8 mouse cellular contexts compared by ENCODE assay signal in genomic region chr16:91962894-91963555, GRCm38 (mm10).
A peak's percentile ranks its signal among the peaks of the same experiment; 100 is the strongest.
DNase-seq lines count a peak whose midpoint lies in the region; ATAC-seq and TF ChIP-seq lines count a peak whose summit lies in the region.

No protein-coding gene starts in this region.

- intact Hi-C loops in left cerebral cortex, postnatal 4 days (cut with DNase I) = no loop called here
- intact Hi-C loops in gastrocnemius, postnatal 14 days (cut with DNase I; ENCODE audit: low total_unique reads) = no loop called here

- peak overlapping the region; percentile 42 for H3K4me2 ChIP-seq in hindbrain, postnatal 0 days (ENCODE audit: low read depth, low read length)

- peak; percentile 96 for ATAC-seq in hindbrain, postnatal 0 days

- no peaks in the 10 kb centered on the region for H3K36me3 ChIP-seq in hindbrain, postnatal 0 days (ENCODE audit: insufficient read depth, low read length)

- no peaks in the 10 kb centered on the region for H3K27me3 ChIP-seq in hindbrain, postnatal 0 days (ENCODE audit: insufficient read depth, low read length)

- H3K9me3 ChIP-seq in hindbrain, postnatal 0 days (ENCODE audit: low read length) = no peaks in the 10 kb centered on the region

- no peak overlapping the region for H3K9ac ChIP-seq in hindbrain, postnatal 0 days (replicated peaks; ENCODE audit: low read length)

- peak overlapping the region; percentile 87 for H3K27ac ChIP-seq in hindbrain, postnatal 0 days

- WGBS in hindbrain, postnatal 0 days = 13% methylated on average over 14 of the region's 14 CpGs

- no peak overlapping the region for H3K4me3 ChIP-seq in hindbrain, postnatal 0 days (ENCODE audit: low read length)

- no peak for TF ChIP-seq CTCF in hindbrain, postnatal 0 days (IDR thresholded peaks at IDR 0.05; ENCODE audit: low read depth)

- DNase-seq in cerebellum, adult 9-11 months = peak; percentile 28
- DNase-seq in cerebellum, adult 11 months = no peak
- peak; percentile 78 for DNase-seq in brain, embryonic 18.5 days (ENCODE audit: low read depth, low spot score)
- peak; percentile 94 for DNase-seq in hindbrain, postnatal 0 days (ENCODE audit: low spot score)
- DNase-seq in left cerebral cortex, postnatal 4 days = peak; percentile 88
- DNase-seq in right cerebral cortex, postnatal 36 days (ENCODE audit: low spot score in 2 of 2) = peak; percentile 25 to 48
- no peak for DNase-seq in urinary bladder, postnatal 36 days (ENCODE audit: low spot score in 2 of 2)
- DNase-seq in gastrocnemius, postnatal 14 days = no peak

- peaks cover 7% of the 10 kb centered on the region; the same call in 1 of the 2 replicates for H3K4me1 ChIP-seq in hindbrain, postnatal 0 days (ENCODE audit: insufficient read depth, low read length)

Comparison
In these comparisons a context has a peak if more than half of its experiments do, and no peak if none do; other contexts are left out.
1. DNase-seq: peak in cerebellum, adult 9-11 months (single experiment), brain, embryonic 18.5 days (single experiment), hindbrain, postnatal 0 days (single experiment), left cerebral cortex, postnatal 4 days (single experiment) and right cerebral cortex, postnatal 36 days (2 of 2); none in cerebellum, adult 11 months (single experiment), urinary bladder, postnatal 36 days (0 of 2) and gastrocnemius, postnatal 14 days (single experiment).